Mouse (Mus musculus) cortical plate, adult 2 months (tissue): ENCODE measurements around the gene Calhm6.

Experiments
- CTCF ChIP-seq: fragments of 200-500 bp; IDR thresholded peaks from 2 replicates; pipeline ENCODE4 v1.5.1; 2011; ENCODE audit warnings: mild to moderate bottlenecking, control low read depth, low read length; ENCODE audit not compliant: insufficient read depth; ENCODE audit errors: extremely low read depth
- POLR2A ChIP-seq: fragments of 200-500 bp; IDR thresholded peaks from 2 replicates; pipeline ENCODE4 v1.6.1; 2011; ENCODE audit warnings: mild to moderate bottlenecking, low read length, control low read depth; ENCODE audit not compliant: insufficient read depth; ENCODE audit errors: extremely low read depth

DNA sequence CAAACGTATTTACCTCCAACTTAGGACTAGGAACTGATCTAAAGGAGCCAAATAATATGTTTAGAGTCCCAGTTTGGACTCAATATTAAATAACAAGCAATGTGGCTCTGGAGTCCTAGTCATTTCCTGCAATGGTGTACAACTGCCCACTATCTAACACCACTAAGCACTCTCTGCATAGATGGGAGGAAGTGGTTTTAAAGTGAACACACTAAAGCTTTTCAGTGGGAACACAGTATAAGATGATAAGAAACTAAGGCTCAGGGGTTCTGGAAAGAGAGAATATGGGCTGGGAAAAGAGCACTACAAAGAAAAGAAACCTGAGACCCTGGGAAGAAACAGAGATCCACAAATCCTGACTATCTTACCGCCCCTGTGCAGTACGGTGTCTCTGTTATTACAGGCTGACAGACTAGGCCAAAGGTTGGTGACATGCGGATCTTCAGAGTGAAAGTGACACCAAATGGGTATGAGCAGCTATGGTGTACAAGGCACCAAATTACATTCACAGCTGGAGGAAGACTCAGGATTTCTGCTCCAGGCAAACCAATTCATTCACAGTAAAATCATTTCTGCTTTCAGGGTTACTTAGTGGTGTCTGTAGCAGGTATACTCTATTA lies 45.0 kb upstream of the Calhm6 start:
- TF ChIP-seq CTCF (no peak), POLR2A (no peak)
